Mouse (Mus musculus) monocyte, adult 2 months (primary cell): ENCODE measurements around the gene AC124108.1.

Source experiments
- DNase-seq, 2 experiments: peaks; one replicate each; pipeline ENCODE4 v3.0.0; 2022; ENCODE audit warnings: low spot score in 2 of 2, low read depth in 1 of 2

Gene AC124108.1

DNA sequence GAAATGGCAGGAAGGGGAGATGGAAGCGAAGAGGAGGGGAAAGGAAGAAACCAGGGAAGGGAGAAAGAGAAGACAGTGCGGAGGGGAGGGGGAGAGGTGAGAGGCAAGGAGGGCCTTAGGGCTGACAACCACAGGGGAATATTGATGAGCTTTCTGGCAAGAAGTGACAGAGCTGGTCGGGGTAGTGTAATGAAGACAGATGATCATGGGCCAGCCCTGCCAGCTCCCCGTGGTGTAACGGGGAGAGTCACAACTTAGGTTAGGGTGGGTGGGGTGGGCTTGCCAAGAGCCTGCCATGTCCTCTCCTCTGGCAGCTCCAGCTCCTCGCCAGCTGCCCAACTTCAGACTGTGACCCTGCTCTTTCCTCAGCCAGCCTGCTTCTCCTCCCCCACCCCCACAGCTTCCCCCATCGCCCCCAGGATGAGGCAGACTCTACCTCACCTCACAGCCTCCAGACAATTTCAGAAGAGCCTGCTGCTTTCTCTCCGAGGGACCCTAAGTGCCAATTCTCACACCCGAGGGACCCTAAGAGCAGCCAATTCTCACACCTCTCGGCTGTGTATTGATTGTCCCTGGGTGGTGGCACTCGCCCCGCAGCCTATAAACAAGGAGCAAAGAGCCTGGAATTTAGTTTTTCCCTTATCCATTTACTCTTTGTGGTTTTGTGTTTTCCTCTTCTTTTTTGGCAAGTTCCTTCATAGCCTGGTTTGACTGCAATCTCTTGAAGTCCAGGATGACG is 26.3 kb upstream of the AC124108.1 start:
- DNase-seq = no peak

DNA sequence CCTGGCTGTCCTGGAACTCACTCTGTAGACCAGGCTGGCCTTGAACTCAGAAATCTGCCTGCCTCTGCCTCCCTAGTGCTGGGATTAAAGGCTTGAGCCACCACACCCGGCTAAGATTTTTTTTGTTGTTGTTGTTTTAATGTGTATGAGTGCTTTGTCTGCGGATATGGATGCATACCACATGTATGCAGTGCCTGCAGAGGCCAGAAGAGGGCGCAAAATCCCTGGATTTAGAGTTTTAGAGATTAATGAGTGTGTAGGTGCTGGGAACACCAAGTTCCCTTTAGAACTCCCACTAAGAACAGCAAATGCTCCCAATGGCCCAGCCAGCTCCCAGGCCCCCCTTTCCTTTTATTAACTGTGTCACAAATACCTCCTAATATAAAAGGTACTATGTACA is 25.4 kb upstream of the AC124108.1 start:
- DNase-seq = no peak

DNA sequence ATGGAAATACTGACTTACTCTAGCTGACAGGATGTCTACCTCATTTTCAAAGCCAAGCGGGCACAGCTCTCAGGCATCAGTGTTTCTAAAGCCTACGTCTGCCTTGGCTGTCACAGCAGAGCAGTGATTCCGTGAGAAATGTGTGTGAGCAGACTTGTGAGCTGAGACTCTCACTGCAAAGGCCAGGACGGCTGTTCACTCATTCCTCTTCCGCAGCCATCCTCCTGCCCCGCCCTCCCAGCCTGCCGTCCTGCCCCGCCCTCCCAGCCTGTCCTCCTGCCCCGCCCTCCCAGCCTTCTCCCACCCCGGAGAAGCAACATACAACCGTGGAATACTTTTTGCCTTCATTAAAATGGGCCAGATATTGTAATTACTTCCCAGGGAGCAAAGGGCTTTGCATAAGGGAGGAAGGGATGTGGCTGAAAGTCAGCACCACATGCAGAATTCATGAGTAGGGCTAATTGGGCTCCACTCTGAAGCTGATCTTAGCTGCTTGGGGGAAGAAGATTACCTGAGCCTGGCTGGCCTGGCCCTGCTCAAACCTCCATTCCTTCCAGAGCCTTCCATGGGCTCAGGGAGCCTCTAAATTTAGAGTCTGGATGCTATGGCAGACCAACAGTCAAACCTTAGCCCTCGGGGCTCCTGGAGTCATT is 23.0 kb upstream of the AC124108.1 start:
- no peak for DNase-seq

DNA sequence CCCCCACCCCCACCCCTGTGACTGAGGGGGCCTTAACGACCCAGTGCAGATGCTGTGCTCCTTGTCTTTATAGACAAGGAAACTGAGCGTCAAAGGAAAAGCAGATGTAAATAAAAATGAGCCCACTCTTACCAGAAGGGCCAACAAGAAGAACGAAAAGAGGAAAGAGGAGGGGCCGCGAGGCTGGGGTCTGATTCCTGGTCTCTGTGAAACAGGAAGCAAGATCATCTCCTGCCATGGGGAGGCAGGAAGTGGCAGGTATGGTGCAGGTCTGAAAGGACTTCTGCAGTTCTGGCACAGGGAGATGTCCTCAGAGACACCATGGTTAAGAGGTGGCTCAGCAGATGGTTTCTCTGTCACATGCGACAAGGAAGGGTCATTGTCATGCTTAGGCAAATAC is 20.6 kb upstream of the AC124108.1 start:
- no peak for DNase-seq

DNA sequence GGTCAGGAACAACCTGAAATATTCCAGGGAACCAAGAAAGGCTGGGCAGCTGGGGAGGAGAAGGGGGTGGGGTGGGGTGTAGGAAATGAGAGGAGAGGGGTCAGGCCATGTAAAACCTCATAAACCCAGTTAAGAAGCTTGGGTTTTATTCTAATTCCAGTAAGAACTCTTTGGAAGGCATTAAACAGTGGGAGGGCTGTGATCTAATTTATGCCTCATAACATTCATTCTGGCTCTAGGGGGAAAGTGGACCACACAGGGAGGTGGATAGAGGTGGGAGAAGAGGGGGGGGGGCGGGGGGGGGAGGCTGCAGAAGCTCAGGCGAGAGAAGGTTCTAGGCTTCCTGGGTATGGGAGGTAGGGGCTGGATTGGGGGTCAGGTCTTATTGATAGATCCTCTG is 19.6 kb upstream of the AC124108.1 start:
- DNase-seq = no peak

DNA sequence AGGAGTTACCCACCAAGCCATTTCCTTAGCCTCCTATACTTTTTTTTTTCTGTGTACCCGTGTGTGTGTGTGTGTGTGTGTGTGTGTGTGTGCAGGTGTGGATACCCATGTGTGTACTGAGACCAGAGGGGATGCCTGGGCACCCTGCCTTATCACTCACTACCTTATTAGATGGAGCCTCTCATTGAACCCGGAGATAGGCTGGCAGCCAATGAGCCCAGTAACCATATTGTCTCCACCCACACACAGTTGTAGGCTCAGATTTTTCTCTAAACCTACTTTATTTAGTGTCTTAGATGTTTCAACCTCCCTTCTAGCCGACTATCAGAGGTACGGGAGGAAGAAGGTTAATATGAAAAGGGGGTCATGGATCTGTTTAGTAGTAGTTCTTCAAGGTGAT is 5.0 kb upstream of the AC124108.1 start:
- DNase-seq = no peak

DNA sequence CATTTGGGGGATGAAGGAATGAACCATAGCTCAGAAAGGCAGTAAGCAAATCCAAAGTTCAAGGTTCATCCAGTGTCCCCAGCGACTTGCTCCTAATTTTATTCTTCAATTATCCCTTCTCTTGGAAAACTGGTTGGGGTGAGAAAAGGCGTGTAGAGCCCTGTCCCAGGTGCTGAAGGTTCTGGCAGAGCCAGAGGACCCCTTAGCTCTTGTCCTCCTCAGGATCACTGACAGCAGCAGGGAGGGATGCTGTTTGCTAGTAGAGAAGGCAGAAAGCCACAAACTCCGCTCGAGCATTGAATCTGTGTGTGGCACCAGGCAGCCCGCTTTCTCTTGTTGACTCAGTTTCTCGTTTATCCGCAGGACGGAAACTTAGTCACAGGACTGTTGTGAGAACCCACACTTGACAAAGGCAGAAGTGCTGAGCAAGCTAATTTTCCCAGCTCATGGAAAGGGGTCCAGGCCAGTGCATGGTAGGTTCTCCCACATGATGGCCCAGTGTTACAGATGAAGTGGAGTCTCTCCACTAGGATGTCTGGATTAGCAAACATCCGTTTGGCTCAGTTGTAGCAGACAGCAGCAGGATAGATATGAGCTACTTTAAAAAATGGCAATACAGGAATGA is 2.7 kb upstream of the AC124108.1 start:
- no peak for DNase-seq

DNA sequence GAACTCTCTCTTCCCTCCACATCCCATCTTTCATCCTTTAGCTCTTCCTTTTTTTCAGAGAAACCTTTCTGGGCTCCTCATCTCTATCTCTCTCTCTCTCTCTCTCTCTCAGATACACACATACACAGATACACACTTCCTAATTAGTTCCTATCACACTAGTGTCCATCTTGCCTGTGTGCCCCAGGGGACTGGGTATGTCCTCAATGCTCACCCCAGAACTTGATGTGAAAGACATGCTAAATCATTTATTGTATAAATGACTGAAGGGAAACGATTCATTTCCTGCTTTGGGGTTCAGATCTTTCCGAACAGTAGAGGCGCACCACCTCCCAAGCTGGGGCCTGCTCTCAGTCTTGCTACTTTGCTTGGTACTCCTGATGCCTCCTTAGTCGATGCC is 2.0 kb upstream of the AC124108.1 start:
- DNase-seq = no peak

DNA sequence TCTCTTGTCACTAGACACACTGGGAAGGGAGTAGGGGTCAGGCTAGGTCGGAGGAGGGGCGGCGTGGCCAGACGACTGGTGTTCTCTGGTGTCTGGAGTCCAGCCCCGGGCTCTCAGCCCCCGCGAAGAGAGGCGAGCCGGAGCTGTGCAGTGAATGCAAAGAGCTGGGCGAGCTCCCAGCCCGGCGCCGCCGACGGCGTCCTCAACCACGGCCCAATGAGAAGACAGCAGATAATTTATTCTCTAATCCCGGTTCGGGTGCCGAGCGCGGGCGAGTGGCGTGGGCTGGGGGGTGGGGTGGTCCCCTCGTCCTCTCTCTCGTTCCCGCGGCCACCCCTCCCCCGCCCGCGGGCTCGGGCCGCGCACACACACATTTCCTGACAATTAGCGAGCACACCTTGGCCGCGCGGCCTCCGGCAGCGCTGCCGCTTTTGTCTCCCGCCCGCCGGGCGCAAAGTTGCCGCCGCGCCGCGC is 1.2 kb upstream of the AC124108.1 start:
- DNase-seq = no peak

DNA sequence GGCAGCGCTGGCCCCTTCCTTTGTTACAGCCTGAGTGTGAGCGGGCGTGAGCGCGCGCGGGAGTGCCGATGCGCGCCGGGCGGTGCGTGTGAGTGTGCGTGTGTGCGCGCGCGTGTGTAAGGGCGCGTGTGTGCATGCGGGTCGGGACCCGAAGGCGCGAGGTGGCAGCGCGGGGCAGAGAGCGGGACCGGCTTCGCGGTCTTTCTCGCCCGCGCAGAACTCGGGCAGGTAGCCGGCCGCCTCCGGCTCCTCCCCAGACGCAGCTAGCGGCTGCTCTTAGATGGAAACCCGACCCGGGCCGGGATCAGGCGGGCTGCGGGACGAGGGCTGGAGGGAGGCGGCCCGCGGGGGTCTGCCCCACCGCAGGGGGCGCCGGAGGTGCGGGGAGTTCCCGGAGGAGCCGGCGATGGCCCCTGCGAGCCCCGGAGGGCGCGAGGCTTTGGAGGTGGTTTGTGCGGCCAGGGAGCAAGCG is 600 bp upstream of the AC124108.1 start:
- no peak for DNase-seq

DNA sequence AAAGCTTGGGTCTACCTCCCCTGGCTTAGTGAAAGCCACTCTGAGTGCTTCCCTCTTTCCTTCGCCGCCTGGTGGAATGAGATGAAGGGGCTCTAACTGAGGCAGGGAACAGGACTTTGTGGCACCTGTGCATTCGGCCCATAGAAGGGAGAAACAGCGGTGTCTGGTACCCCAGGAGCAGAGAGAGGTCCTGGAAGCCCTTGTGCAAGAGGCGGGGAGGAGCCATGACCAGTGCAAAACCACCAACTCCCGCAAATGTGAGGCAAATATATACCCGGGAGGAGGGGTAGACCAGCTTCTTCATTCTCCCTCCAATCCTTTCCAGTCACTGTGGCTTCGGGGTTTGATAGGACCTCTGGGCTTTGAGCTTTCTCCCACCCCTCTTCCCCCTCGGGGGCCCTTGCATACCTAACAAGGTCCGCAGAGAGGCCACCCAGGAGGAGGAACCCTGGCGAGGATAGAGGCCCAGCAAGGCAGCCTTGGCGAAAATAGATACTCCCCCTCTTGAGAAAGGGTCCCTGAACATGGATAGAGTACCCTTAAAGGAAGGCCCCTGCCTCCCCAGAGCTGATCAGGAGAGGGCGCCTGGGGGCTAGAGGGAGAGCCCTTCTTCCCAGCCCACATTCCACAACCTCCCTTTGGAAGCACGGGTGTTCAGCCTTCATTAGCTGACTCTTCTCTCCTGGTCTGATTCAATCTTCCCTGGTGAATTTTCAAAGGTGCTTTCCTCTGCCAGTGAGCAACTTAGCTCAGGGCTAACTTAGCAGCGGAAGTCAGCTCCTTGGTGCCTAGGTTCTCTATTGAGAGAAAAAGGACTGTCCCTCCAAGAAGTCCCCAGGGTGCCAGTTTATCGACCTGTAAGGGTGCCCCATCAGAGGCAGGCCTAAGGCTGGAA is 776 bp downstream of the AC124108.1 start:
- DNase-seq = no peak

DNA sequence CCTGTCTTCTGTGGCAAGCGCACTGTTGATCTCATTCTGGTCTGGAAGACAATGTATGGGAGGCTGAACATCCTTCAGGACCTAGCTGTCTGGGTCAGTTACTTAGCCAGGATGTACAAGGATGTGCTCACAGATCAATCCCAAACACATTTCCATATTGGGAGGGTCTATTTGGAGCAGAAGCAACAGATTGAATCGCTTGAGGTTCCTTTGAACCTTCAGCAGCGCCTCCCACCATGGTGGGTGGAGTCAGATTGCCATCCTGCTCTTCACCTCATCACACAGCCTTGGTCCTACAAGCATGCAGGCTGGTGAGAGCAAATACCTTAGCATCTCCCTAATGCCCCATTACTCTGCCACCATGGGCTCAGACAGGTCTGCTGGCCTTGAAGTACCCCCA is 2.5 kb downstream of the AC124108.1 start:
- DNase-seq = no peak

DNA sequence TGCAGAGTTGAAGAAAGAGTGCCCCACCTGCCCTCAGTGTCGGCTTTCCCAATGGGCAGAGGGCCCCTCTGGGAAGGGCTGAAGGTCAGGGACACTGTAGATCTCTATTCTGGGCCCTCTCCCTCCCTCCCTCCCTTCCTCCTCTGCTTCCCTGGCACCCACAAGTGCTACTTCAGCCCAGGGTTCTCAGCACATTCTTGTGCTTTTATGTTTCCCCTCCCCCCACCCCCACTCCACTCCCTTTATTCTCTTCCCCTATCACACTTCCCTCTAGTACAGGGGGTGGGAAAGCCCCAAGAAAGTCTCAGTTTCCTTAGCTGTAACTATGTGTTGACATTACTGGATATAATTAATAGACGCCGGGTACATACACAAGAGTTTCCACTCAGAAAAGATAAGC is 3.4 kb downstream of the AC124108.1 start:
- DNase-seq = no peak

DNA sequence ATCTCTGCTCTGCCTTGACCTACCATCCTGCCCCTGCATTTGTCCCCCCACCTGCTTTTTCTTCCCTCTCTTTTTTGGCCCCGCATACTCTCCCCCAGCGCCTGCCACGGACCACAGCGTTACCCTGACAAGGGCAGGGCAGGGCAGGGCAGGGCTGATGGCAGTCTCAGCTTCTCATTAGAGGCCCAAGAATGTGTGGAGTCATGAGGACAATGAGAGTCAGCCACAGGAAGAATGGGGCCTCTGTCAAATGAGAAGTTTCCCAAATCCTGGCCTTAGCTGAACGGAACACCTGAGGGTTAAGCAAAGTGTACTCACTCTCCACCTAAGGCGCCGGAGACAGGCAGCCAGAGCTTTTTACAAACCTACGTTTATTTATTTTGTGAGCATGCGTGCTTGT is 3.8 kb downstream of the AC124108.1 start:
- no peak for DNase-seq

DNA sequence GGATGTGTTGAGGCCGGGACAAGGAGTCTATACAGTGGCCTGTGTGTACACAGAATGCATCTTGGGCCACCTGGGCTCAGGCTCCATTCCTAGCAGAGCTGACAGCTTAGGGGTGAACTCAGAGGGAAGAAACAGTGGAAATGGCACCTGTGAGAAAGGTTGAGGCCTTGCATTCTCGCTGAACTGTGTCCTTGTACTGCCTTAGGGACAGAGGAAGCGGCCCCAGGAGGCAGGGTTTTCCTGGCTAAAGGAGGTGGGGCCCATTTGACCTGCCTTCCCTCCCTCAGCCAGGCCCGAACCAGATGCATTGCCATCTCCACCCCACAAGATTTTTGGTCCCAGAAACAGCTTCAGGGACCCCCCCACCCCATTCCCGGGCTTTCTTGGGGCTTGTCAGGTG is 4.4 kb downstream of the AC124108.1 start:
- DNase-seq = no peak

DNA sequence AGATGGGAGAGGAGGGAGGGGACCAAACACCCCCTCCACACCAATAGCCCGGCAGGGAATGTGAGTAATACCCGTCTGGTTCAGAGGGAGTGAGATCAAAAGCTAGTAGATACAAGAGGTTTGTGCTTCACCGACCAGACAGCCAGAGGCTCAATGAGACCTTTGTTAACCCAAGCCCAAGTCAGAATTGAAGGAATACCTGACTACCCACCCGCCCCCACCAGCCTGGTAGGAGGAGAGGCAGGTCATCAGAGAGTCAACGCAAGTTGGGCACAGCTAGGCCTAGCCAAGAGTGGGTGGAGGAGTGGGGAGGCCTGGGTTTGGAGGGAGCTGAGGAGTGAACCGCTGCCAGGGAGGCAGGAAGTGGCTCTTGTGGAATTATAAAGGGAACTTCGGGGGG is 5.1 kb downstream of the AC124108.1 start:
- no peak for DNase-seq

DNA sequence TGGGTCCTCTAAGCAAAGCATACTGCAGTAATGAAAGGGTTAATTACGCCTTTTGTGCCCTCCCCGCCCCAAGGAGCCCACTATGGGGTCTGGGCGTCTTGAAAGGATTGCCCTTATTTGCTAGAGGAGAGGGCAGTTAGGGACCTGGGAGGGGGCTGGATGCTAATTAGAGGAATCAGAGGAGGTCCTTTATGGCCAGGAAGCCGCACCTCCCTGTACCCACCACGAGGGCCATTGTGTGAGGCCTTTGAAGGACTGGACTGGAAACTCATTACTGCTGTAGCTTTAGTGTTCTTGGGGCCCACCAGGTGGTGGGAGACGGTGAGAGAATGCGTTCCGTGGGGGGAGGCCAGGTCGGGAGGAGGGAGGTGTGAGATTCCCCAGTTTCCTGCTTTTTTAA is 6.4 kb downstream of the AC124108.1 start:
- no peak for DNase-seq

DNA sequence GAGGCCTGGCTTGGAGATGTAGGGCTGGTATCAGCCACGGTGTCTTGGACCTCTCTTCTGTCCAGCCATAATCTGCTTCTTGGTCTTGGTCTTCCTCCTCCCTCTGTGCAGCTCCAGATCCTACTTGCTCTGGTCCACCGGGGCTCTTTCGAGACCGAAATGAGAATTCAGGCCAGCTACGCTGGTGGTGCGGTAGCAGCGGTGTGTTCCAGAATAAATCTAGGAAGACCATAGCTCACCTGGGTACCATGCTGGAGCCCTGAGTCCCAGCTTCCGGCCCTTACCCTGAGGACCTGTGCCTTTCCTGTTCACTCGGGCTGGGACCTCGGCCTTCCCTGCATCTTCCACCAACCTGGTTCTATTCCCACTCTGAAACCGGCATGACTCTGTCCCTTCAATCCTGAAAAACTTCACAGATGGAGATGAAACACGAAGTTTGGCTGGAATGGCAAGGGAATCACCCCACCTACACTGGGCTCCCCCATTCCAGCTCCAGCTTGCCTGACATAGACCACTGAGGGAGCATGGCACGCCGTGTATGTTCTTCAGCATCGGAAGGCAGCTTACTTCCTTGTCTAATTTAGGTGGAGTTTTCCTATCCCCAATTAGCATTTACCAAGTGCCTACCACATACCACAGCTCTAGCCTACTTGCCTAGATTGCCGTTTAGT is 7.3 kb downstream of the AC124108.1 start:
- no peak for DNase-seq

DNA sequence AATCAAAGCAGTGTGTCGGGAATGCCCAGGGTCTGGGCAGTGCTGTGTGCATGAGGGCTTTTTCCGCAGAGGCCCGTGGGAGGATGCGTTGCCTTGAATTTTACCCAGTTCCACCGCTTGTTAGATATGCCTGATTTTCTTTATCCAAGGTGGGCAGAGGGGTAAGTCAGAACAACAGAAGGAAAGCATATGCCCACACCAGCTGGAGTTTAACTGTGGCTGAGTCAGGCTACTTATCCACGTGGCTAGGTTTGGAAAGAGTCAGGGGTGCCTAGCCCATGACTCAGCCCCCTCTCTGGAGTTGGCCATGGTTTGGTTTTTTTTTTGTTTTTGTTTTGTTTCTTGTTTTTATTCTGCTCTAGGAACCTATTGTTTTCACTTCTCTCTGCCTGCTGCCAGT is 8.0 kb downstream of the AC124108.1 start:
- DNase-seq = no peak

DNA sequence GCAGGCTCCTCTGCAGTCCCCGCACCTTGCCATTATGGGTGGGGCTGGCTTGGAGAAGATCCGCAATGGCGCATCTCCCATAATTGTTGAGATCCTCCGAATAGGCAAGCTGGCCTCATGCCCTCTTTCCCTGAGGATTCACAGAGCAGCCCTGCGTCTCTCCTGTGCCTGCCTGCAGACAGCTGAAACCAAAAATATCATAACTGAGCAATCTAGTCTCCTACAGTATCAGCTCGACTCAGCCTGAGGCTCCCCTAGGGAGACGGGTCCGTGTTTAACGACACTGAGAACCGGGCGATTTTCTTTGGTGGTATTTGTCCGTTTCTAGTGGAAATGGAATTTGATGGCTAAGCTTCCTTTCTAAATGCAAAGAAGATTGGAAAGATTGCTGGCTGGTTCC is 8.7 kb downstream of the AC124108.1 start:
- no peak for DNase-seq
